Mouse (Mus musculus) cerebellum, adult 9-11 months (tissue): Measurements from ENCODE around the gene Ikbke.
"Not testable (repeated sequence)": the region's sequence is repeated elsewhere in the genome, so short reads cannot be mapped to it uniquely, and the experiment has no call there.

ENCODE experiments used
- DNase-seq: peaks from one replicate; pipeline ENCODE4 v3.0.0; 2022

Gene Ikbke

DNA sequence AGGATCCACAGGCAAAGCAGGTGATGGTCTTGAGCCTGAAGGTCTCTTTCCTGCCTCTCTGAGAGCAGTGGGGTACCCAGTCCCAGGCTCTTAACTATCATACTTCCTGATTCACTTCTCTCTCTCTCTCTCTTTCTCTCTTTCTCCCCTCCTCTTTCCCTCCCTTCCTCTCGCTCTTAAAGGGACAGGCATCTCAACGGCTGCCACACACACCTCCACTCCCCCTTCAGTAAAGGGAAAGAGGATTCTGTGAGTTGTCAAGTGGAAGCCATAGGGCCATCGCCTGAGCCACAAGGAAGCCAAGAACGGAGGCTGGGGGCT lies at the start of gene Ikbke:
Gene Ikbke (minus strand): TSS at position 151 of the 321 bp plus-strand sequence.
- no peak for DNase-seq

- DNase-seq, result not testable (repeated sequence)
Observed at GRCm38 (mm10) chr1:131329093-131329492, 49.7 kb upstream of the Ikbke start.

- peak; percentile 76 for DNase-seq
Observed at GRCm38 (mm10) chr1:131327167-131327566, 47.8 kb upstream of the Ikbke start.

GRCm38 (mm10) chr1:131324816-131325463 lies 45.5 kb upstream of the Ikbke start:
- DNase-seq, result no peak

- DNase-seq, result no peak
Observed at GRCm38 (mm10) chr1:131319598-131320330, 40.4 kb upstream of the Ikbke start.

DNA sequence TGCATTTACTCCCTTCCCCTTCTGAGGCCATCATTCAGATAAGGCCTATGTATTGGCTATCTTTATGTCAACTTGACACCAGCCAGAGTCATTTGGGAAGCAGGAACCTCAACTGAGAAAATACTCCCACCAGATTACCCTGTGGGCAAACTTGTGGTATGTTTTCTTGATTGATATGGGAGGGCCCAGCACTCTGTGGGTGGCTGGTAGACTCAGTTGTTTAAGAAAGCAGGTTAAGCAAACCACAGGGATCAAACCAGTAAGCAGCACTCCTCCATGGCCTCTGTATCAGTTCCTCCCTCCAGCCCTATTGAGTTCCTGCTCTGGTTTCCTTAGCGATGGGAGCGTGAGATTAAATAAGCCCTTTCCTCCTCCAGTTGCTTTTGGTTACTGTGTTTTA lies 39.0 kb upstream of the Ikbke start:
- DNase-seq, result no peak

GRCm38 (mm10) chr1:131317625-131318024 lies 38.2 kb upstream of the Ikbke start:
- no peak for DNase-seq

DNA sequence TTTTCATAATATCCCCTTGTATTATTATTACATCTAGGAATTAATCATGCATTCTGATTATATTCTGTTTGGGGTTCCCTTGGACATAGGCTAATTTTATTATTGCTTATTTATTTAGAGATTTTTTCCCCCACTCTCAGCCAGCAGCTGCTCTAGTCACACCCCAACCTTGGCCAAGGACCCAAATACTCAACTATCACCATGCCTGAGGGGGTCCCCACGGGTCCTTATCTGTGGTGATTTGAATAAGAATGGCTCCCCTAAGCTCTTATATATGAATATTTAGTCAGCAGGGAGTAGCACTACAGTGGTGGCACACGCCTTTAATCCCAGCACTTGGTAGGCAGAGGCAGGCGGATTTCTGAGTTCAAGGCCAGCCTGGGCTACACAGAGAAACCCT lies 31.9 kb upstream of the Ikbke start:
- DNase-seq, result peak; percentile 56

DNA sequence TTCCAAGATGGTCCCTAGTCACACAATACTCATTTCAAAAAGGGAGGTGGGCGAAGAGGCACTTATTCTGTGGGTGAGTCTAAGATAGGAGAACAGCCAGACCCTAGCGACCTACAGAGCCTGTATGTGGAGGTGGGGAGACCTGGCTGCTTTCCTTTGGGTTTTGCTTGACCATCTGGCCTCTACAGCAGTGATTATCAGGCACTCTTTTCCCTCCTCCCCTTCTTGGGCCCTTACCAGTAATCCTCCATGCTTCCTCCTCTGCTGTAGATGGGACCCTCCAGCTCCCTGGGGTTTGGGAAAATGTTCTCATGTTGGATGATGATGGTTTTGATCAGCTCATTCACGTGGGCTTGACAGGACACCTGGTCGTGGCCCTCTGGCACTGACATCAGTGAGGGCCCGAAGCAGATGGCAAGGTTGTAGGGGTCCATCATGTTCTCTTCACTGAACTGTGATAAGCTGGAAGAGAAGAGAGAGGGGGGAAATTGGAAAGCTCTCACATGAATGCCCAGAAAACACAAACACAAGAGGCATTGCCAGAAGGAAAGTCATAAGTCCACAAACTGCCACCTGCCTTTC lies 30.9 kb upstream of the Ikbke start:
- peak; percentile 98 for DNase-seq

DNA sequence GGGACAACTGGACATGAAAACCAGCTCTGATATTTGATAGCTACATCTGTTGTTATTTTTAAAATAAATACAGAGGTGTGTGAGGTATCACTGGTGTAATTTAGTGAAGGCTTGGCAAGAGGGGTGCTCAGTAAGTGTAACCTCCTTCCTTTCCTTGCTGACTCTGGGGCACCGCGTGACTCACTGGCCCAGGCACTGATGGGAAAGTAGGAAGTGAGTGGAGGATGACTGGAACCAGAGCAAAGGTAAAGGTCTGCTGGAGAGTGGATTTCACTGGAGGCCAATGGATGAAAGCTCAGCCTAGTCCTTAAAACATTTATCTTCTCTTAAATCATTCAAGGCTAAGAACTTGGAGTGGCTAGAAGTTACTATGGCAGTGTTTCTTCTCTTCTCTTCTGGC lies 21.3 kb upstream of the Ikbke start:
- no peak for DNase-seq

GRCm38 (mm10) chr1:131299788-131300187 lies 20.4 kb upstream of the Ikbke start:
- peak; percentile 73 for DNase-seq

- peak; percentile 36 for DNase-seq
Observed at GRCm38 (mm10) chr1:131299240-131299639, 19.8 kb upstream of the Ikbke start.

DNA sequence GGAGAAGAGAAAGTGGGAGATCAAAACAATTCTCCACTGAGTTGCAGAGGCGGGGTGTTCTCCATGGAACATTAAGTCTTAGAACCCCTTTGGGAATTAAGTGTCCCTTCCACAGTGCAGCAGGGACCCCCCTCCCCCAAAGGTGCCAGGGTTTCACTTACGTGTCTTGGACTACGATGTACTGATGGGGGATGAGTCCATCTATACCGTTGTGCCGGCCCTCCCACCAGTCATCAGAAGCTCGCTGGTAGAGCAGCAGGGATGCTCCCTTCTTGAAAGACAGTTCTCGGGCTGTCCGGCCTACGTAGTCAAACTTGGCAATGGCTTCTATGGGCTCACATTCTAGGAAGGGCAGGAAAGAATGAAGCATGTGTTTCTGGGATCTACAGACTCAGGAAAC lies 18.8 kb upstream of the Ikbke start:
- peak; percentile 39 for DNase-seq

DNA sequence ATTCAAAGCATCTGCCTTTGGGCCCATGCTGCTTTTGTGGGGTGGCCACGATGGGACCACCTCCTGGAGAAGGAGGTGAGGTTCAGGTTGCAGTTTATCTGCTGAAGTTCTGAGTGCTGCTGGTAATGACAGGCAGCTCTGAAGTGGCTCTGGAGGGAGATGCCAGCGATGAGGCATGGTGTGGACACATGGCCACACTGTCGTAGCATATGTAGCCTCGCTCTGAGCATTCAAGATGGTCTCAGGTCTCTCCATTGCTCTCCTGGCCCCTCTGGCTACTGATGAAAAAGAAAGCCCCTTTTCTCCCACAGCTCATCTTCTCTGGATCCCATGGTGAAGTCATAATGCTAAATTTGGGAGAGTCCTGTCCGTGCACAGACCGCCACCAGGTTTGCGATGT lies 17.3 kb upstream of the Ikbke start:
- peak; percentile 36 for DNase-seq

DNA sequence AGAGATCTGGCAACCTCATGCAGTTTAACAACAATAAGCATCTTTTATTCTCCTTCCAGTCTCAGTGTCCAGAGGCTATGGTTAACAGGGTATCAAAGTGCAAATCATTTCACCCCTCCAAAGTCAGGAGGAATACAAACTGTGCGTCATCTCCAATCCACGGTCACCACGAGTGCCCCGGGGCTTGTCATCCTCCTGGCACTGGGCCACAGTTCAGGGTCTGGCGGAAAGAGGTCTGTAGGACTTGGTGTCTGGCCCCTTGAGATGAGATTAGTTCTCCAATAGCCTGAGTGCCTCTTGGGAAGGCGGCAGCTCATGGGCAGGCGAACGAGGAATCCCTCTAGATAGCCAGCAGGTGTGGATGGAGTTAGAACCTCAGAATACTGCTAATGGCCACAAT lies 15.8 kb upstream of the Ikbke start:
- peak; percentile 62 for DNase-seq

GRCm38 (mm10) chr1:131293922-131294250 lies 14.5 kb upstream of the Ikbke start:
- peak; percentile 56 for DNase-seq

- peak; percentile 61 for DNase-seq
Observed at GRCm38 (mm10) chr1:131293221-131293921, 14.0 kb upstream of the Ikbke start.

DNA sequence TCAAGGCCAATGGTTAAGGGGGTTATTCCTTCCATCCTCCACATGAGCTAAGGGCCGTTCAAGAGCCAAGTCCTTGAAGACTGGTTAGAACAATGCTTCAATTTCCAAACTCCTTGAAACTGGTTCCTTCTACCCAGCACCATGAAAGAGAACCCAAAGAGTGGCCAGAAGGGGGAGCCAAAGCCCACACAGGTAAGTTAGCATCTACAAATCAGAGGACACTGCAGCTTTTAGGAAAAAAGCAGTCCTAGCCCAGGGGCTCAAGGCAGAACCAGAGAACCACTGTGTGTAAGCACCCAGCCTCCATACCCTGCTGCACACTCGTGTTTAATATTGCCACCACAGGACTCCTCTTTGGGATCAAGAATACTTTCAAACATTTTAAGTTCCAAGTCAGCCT lies 11.2 kb upstream of the Ikbke start:
- peak; percentile 79 for DNase-seq

DNA sequence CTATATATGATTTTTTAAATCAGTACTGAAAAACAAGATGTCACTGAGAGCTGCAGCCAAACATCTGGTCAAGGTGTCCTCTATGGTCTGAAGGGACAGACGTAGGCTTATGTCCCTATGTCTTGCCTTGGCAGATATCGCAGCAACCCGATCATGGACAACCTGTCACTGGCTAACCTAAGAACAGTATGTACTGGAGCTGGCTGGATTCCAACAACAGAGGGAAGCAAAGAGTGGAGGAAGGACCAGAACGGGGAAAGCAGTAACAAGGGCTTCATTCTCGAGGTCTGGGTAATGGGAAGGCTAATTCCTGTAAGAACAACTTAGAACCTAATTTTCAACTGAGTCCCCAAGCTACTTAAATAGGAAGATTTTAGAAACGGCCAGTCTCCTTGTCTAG lies 9.5 kb upstream of the Ikbke start:
- peak; percentile 46 for DNase-seq

DNA sequence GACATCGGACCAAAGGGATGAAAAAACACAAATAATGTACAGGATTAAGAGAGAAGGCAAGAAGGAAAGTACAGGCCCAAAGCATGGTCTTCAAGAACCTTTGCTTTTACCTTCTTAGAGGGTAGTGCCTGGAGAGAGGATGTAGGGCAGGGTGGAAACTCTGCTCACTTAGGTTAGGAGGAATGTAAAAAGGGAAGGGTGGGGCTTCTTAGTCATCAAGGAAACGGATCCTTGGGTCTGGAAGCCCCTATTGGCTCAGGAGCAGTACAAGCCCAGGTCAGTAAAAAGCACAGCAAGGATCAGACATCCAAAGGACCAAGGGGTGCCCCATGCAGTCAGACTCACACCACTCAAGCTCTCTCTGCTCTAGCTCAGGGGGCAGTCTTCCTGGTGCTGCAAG lies 7.9 kb upstream of the Ikbke start:
- DNase-seq, result no peak

DNA sequence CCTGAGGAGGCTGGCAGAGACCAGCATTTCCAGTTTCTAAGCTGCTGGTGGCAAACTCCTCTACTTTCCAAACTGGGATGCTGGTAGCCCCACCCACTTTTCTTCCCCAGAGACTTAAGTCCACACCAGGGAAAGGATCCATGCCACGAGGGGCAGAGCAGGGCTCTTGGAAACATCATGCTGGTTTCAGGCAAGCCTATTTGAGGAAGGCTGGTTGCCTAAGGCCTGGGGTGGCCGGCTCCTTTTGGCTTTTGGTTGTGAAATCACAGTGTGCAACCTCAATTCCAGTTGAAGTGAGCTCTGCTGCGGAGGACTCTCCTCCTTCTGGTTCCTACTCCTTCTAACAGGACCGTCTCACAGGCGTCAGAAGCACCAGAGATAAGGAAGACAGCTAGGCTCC lies 7.4 kb upstream of the Ikbke start:
- no peak for DNase-seq

GRCm38 (mm10) chr1:131284616-131285015 lies 5.2 kb upstream of the Ikbke start:
- no peak for DNase-seq

GRCm38 (mm10) chr1:131284167-131284566 lies 4.8 kb upstream of the Ikbke start:
- DNase-seq, result no peak

GRCm38 (mm10) chr1:131281731-131282130 lies 2.3 kb upstream of the Ikbke start:
- DNase-seq, result no peak
